Mouse (Mus musculus): Measurements from ENCODE around the gene Arhgap6.

The Arhgap6 gene

GRCm38 (mm10) chrX:168794974-168795858, at the start of gene Arhgap6:
Arhgap6 (plus strand) TSS chrX:168795099.
- peak; percentile 14 for DNase-seq (ENCODE audit: low read depth, low spot score)

DNA sequence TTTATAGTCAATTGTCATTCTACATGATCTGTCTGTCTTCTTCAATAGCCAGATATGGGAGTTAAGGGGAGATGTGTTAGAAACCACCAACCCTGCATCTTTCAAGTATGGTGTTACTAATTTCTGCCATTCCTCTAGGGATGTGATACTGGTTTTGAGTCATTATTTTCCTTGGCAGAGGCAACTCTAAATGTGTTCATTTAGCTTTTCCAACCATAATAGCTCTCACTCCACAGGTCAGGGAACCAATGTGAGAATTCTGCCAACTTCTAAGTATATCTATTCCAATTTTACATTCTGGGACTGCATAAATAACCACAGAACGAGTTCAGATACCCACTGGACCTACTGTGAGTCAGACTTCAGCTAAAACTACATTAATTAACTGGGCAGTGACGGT, 47.9 kb upstream of the Arhgap6 start:
- no peak for DNase-seq (ENCODE audit: low read depth, low spot score)

DNA sequence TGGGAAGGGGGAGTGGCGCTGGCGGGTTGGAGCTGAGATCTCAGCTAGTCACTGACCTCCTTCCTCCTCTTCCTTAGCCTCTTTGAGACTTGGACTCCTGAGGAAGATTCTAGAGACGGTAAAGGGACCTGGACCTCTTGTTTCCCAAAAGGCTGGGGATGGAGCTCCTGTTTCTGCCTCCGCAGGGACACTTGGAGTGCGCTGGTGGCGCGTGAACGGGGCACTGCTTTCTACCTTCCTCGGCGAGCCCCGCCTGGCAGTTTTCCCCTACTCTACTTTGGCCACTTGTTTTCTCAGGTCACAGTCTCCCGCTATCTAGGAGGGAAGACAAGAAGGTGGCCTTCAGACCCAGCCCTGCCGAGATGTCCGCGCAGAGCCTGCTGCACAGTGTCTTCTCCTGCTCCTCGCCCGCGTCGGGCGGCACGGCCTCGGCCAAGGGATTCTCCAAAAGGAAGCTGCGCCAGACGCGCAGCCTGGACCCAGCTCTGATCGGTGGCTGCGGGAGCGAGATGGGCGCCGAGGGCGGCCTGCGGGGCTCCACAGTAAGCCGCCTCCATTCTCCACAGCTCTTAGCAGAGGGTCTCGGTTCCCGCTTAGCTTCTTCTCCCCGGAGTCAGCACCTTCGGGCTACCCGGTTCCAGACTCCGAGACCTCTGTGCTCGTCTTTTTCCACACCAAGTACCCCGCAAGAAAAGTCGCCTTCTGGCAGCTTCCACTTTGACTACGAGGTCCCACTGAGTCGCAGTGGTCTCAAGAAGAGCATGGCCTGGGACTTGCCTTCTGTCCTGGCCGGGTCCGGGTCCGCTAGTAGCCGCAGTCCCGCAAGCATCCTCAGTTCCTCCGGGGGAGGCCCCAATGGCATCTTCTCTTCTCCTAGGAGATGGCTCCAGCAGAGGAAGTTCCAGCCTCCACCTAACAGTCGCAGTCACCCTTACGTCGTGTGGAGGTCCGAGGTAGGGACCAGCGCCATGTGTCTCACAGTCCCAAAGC, 1.3 kb downstream of the Arhgap6 start:
- peak; percentile 4 for DNase-seq (ENCODE audit: low read depth, low spot score)

DNA sequence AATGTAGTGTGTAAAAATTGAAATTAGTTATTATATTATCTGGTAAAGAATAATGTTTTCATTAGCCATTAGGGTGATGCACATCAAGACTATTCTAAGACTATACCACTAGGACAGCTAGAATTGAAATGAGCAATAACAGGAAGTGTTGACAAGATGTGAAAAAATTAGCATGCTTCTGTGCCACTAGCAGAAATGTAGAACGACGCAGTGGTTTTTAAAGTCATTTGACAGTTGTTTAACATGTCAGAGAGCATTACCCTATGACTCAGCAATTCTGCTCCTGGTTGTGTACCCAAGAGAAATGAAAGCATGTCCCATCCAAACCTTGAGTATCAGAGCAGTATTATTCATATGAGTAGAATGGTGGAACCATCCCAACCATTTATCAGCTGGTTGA, 9.8 kb downstream of the Arhgap6 start:
- no peak for DNase-seq (ENCODE audit: low read depth, low spot score)

- DNase-seq (ENCODE audit: low read depth, low spot score): no peak
Observed at GRCm38 (mm10) chrX:168810513-168811265, 15.8 kb downstream of the Arhgap6 start.

GRCm38 (mm10) chrX:168818858-168819257, 24.0 kb downstream of the Arhgap6 start:
- DNase-seq (ENCODE audit: low read depth, low spot score): no peak

GRCm38 (mm10) chrX:168824166-168824565, 29.3 kb downstream of the Arhgap6 start:
- no peak for DNase-seq (ENCODE audit: low read depth, low spot score)

- DNase-seq (ENCODE audit: low read depth, low spot score): no peak
Observed at GRCm38 (mm10) chrX:168832343-168832742, 37.4 kb downstream of the Arhgap6 start.

DNA sequence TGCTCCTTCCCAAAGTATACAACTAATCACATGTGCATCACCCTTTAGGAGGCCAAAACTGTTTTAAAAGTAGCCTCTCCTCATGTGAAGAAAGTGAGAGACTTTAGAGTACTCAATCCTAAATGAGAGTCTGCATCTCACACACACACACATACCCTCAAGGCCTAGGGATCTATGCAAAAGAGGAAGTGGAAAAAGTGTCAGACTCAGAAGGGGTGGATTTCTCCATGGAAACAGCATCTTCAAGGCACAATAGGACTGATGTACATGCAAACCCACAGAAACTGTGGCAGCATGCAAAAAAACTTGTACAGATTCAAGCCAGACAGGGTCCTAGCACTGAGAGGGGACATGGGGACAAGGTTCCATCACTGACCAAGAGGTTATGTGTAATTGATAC, 53.2 kb downstream of the Arhgap6 start:
- DNase-seq (ENCODE audit: low read depth, low spot score): no peak

GRCm38 (mm10) chrX:168874688-168875087, 79.8 kb downstream of the Arhgap6 start:
- DNase-seq (ENCODE audit: low read depth, low spot score): no peak

GRCm38 (mm10) chrX:168903557-168903956, 108.7 kb downstream of the Arhgap6 start:
- no peak for DNase-seq (ENCODE audit: low read depth, low spot score)

DNA sequence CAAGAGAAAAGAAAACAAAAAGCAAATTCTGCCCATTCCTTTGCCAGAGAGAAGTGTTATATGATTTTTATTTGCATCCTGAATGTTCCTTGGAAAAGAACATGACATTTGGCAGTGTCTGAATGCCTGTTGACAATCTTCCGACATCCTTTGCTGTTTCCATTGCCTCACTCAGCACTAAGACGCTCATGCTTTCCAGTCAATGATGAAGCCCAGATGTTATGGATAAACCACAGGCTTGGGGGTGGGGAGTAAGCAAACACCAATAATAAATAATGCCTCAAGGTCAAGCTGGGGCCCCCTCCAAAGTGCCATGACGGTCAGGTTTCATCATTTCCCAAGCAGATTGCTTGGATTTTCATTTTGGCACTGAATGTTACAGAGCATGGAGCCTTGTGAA, 109.2 kb downstream of the Arhgap6 start:
- no peak for DNase-seq (ENCODE audit: low read depth, low spot score)

- no peak for DNase-seq (ENCODE audit: low read depth, low spot score)
Observed at GRCm38 (mm10) chrX:168907586-168907985, 112.7 kb downstream of the Arhgap6 start.

GRCm38 (mm10) chrX:168913519-168913918, 118.6 kb downstream of the Arhgap6 start:
- no peak for DNase-seq (ENCODE audit: low read depth, low spot score)

DNA sequence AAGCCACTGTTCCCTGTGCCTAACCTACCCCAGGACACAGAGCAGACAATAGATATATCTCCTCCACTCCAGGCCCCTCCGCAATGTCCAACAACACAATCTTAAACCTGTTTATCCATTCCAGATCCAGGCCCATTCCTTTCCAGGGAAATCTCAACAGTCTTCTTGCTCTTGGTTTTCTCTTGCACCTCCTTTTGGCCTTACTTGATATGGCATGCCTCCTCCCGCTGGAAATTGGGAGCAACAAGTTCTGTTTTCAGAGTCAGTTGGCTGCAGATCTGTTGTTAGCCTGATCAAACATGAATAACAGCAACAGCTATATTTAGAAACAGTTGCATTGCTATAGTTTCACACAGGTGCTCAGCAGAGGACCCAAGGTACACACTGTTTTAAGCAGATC, 126.0 kb downstream of the Arhgap6 start:
- DNase-seq (ENCODE audit: low read depth, low spot score): no peak

GRCm38 (mm10) chrX:168932420-168932819, 137.5 kb downstream of the Arhgap6 start:
- DNase-seq (ENCODE audit: low read depth, low spot score): no peak

DNA sequence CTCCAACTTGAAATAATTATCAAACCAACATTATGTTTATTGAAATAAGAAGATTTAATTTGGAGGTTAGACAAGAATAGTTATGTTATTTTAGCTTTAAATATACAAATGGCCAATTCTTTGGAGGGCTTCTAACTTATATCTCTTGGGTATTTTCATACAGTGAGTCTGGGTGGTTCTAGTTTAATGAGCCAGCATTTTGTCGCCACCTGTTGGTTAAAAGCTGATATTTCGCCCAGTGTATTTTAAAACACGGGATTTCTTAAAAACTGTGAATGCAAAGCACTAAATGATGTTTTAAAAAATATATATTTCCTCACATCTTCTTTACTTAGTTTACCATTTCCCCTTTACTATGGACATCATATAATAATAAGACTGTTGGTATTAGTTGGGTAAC, 140.5 kb downstream of the Arhgap6 start:
- no peak for DNase-seq (ENCODE audit: low read depth, low spot score)

GRCm38 (mm10) chrX:168937941-168938340, 143.0 kb downstream of the Arhgap6 start:
- no peak for DNase-seq (ENCODE audit: low read depth, low spot score)

DNA sequence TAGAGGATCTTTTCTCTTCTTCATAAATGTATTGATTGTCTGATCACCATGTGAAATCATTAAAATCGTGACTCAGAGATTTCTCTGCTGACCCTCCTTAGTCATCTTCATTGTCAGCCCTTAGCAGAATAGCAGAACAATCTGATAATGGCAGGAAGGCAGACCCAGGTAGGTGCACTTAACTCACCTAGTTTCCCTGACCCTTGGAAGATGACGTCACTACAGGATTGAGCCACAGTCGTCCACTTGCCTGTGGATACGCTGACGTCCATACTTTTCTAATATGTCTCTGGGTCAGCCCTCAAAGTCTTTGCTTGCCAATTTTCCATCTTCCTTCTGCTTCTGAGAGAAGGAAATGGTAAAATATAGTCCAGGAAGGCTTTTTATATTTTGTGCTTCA, 146.8 kb downstream of the Arhgap6 start:
- no peak for DNase-seq (ENCODE audit: low read depth, low spot score)

DNA sequence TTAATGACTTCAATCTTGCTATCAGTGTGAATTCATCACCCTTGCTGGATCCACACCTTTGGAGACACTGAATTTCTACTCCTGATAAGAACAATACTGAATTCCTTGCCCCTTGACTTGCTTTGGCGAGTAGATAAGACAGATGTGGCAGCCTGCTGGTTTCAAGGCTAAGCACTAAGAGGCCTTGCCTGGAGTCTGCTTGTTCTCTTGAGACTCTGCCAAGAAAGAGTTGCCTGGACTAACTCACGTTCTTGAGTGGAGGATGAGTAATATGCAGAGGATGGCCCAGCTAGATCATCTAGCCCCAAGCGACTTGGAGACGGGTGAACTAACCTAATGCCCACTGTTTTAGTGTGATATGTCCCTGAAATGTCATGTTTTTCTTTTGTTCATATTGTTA, 148.3 kb downstream of the Arhgap6 start:
- no peak for DNase-seq (ENCODE audit: low read depth, low spot score)

- DNase-seq (ENCODE audit: low read depth, low spot score): no peak
Observed at GRCm38 (mm10) chrX:168975444-168975843, 180.5 kb downstream of the Arhgap6 start.

DNA sequence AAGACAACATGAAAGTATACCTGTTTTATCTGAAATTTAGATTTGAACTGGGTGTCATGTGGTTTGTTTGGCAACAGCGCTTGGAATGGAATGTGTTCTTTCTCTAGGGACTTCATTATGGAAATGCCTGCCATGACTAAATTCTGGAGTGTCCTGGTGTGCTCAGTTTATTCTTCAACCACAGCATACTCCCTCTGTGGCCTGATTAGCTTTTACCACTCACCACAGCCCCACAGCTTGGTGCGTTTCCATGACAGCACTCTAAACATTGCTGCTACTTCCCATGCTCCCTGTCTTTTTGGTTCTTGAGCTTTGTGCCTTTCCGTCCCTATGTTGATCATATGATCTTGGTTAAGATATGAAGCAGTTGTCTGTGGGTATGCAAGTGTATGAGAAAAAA, 182.9 kb downstream of the Arhgap6 start:
- DNase-seq (ENCODE audit: low read depth, low spot score): no peak

Data from ES-CJ7 (cell line).